Mouse (Mus musculus): ENCODE results near the gene Gatc.
"Not testable (repeated sequence)": the region's sequence is repeated elsewhere in the genome, so short reads cannot be mapped to it uniquely, and the experiment has no call there.

The Gatc gene

GRCm38 (mm10) chr5:115333626-115334025 is 7.4 kb downstream of the Gatc start:
- no peak for DNase-seq (ENCODE audit: extremely low spot score, low spot score)

GRCm38 (mm10) chr5:115330955-115331354 is 10.0 kb downstream of the Gatc start:
- DNase-seq (ENCODE audit: extremely low spot score, low spot score): no peak

DNA sequence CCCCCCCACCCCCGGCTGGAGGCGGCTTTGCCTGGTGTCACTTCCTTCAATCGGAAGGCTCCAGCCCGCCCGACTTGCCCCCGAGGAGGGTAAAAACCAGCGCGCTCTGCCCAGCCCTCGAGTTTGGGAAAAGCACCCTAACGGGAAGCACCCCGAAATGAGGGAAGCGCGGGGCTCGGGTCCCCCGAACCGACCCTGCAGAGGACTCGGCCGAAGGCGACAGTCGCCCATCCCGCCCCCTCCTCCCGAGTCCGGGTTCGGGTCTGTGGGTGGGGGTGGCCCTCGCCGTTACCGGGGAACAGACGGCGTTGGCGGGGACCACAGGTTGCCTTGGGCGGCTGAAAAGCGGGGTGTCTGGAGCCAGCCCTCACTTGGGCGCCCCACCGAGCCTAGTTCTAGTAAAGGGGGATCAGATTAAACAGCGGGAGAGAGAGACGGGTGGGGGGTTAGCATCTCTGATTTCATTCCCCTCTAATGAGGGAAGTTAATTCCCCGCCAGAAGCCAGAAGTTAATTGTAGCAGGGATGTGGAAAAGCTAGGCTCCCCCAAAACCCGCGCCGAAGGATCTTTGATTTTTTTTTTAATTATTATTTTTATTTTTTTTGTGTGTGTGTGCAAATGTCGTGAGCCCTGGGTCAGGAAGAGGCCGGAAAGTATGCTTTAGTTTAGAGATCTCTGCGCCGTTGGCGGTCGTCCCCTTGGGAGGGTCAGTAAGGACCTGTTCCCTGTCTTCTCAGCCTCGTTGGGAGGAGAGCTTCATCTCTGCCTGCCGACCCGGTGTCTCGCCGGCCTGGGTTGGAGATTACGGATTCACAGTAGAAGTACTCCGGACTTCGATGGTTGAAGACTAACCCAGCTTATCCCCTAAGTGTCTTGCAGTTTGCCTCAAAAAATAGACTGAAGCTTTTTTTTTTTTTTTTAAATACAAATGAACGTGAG is 13.1 kb downstream of the Gatc start:
- DNase-seq (ENCODE audit: extremely low spot score, low spot score): peak; percentile 63

DNA sequence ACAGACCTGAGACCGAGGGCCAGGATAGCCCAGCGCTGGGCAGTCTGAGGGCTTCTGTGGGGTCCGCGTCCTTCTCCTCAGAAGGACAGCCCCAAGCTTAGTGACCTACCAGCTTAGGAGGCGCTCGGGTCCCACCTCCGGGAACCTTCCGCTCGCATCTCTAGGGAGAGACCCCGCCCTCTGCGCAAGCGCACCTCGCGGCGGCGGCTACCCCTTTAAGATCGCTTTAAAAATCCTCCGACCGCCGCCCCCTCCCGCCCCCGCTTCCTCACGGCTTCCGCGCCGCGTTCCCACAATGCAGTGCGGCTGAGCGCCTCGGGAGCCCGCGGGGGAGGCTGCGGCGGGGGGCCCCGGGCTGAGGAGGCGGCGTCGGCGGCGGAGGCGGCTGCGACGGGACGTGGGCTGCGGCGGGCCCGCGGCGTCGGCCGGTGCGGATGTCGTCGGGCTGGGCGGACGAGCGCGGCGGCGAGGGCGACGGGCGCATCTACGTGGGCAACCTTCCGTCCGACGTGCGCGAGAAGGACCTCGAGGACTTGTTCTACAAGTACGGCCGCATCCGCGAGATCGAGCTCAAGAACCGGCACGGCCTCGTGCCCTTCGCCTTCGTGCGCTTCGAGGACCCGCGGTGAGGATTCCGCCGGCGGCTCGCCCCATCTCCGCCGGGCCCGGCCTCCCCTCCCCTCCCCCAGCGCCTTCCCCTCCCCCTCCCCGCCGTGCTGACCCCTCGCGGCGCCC is 13.9 kb downstream of the Gatc start, which contains the start of gene Srsf9:
Gene Srsf9, plus strand, starts transcription at position 303 of the 735 bp plus-strand sequence.
- peak; percentile 95 for DNase-seq (ENCODE audit: extremely low spot score, low spot score)

GRCm38 (mm10) chr5:115326256-115326831 is 14.6 kb downstream of the Gatc start:
- no peak for DNase-seq (ENCODE audit: extremely low spot score, low spot score)

DNA sequence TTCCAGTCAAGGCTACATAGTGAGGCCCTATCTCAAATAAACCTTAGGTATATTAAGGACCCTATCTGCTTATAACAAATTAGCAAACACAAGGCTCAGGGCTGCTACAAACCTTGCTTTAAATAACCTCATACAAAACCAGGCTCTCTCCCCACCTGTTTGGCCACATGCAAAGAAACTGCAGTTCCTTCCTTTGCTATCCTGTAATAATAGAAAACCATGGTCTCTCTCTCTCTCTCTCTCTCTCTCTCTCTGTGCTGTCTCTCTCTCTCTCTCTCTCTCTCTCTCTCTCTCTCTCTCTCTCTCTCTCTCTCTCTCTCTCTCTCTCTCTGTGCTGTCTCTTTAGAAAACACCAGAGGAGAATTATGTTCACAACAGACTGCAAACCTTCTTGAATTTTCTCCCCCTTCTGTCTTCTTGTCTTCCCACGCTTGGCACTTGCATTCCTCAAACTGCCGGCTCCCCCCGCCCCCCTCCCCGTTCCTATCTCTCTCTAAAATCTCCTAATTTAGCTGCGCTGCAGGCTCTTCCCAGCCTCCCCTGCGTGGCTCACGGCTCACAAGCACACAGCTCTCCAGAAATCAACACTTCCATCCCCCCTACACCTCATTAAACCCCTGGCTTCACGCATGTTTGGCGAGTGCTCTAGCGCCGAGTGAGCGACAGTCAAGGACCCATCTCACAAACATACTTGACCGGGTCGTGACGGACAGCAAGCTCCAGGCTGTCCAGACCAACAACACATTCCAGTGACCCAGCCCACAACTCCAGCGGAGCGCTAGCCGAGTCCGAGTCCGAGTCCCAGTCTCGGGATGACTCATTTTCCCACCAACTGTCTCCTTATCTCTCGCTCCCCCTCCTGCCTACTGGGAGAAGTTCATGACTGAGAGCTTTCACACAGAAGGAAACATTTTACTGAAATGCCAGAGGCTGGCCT is 21.7 kb downstream of the Gatc start:
- peak; percentile 79 for DNase-seq (ENCODE audit: extremely low spot score, low spot score)

DNA sequence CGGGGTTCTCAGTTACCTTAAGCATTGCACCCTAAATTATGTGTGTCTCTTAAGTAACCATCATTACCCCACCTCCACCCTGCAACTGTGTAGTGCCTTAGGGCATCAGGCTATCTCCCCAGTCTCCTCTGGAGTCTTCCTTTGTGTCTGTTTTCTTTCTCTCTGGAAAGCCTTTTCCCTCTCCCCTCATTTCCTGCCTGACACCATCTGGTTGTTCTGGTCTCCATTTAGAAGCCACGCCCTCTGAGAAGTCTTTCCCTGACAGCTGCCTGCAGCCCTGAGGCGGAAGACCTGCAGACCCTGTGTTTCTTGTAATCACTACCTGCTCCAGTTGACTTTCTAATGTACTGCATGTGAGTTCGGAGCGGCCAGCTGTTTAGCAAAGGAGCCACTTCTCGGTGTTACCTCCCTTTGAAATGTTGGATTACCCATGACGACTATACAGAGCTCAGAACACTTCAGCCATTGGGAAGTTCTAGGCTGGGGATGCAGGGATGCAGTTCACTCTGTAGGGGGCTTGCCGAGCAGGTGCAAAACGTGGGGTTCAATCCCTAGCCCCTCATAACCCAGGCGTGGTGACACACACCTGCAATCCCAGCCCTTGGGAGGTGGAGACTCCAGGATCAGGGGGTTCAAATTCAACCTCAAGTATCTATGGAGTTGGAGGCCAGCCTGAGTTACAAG is 23.2 kb downstream of the Gatc start:
- DNase-seq (ENCODE audit: extremely low spot score, low spot score): peak; percentile 55

DNA sequence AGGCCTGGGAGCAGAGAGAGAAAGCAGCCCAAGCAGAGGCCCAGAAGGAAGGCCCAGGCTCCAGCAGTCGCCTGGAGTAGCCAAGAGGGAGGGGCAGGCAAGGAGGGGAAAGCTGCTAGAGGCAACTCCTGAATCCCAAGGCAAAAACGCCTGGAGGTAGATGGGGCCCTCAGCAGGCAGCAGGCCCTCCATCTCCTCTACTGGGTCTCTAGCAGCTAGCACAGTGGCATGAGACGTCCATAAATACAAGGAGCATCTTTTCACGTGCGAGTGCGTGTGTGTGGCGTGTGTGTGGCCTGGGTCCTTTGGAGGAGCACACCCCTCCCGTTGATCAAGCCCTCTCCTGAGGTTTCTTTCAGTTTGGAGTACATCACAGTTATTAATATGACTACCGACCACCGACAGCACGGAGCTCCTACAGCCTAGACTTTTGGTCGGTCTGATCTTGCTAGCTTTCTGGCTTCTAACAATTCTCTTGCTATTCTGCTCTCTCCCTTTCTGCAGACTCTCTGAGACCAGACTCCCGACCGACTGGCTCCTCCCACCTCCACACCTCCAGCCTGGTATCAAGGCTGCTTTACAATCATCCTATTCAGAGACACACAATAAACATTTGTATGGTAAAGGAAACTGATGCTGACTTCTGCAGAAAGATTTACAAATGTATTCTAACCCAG is 23.9 kb downstream of the Gatc start:
- peak; percentile 50 for DNase-seq (ENCODE audit: extremely low spot score, low spot score)

GRCm38 (mm10) chr5:115313668-115313943 is 27.4 kb downstream of the Gatc start:
- no peak for DNase-seq (ENCODE audit: extremely low spot score, low spot score)

DNA sequence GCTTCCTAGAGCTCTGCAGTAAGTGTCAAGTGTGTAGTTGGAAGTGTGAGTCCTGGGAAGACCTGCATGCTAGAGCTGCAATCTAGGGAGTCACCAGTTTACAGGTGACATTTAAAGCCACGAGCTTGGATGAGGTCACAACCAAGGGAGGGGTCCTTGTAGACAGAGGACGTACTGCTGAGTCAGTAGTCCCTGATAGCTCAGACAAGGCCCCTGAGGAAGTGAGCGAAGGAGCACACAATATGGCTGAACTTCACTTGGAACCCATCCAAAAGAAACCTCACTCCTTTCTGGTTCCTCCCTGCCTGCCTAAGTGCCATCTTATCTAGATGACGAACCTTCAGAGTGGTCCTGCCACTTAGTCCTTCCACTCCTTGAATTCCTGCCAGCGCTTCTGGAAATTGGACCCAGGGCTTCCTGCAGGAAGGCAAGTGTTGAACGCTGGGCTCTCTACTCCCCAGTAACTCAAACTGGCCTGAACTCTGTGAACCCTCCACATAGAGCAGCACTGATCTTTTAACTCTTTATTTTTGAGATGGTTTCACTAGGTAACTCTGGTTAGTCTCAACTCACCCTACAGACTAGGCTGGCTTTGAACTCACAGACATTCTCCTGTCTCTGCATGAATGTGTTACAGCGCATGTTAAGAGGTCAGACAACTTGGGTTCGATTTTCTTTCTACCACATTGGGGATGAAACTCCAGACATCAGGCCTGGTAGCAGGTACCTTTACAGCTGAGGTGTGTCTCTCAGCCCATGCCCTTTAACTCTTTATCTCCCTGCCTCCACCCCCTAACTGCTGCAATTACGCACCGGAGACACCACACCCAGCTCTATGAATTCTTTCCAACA is 27.9 kb downstream of the Gatc start:
- DNase-seq (ENCODE audit: extremely low spot score, low spot score): no peak

- DNase-seq (ENCODE audit: extremely low spot score, low spot score): no peak
Measured at GRCm38 (mm10) chr5:115312354-115312753, 28.6 kb downstream of the Gatc start.

GRCm38 (mm10) chr5:115302190-115302589 is 38.8 kb downstream of the Gatc start:
- not testable (repeated sequence) for DNase-seq (ENCODE audit: extremely low spot score, low spot score)

DNA sequence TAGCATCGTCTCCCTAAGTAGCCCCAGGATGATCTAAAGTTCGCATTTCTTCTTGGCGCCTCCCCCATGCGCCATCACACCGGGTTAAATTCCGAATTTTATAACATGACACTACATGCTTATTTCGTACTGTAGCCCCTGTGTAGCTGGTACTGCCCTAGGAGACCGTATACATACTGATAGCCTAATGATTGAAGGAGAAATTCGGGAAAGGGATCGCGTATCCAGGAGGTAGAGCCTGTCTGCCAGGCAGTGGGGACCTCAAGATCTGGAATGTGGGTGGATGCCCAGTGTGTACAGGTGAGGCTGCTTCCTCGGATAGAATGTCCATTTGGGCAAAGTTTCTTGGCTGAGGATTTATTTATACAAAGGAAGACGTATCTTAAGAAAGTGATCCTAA is 39.4 kb downstream of the Gatc start:
- DNase-seq (ENCODE audit: extremely low spot score, low spot score): no peak

DNA sequence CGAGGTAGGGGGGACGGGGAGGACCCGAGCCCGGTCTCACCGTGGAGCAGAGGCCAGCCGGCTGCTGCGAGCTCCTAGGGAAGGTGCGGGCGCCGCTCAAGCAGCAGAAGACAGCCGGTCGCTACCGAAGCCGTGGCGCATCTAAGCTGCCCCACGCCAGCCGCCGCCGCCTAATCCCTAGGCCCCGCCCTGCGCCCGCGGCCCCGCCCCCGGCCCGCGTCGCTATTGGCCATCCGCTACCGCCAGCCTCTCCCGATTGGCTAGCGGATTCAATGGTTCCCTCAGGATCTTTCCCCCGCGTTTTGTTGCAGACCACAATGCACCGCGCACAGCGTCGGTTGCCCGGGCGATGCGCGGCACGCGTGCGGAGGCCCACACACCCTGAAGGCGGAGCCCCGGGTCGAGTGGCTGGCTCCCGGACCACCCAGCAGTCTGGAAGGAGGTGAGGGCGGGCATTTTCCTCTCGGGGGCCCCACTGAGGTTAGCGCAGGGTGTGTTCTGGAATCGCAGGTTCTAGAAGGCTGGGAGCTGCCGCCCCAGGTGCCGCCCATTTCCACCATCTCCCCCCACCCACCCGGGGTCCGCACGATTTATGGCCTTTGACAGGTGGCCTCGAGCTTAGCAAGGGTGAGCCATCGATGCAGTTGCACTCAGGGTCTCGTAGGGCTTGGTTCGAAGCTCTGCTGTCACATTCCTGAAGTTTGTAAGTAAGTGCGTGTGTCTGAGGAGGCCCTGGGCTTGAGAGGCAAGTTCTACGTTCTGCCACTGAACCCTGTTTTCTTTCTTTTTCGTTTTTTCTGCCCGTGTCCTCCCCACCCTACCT is 40.0 kb downstream of the Gatc start, which contains the start of gene Dynll1:
Gene Dynll1, minus strand, starts transcription at position 208 of the 823 bp plus-strand sequence.
- DNase-seq (ENCODE audit: extremely low spot score, low spot score): peak; percentile 100

- no peak for DNase-seq (ENCODE audit: extremely low spot score, low spot score)
Measured at GRCm38 (mm10) chr5:115300035-115300744, 40.8 kb downstream of the Gatc start.

DNA sequence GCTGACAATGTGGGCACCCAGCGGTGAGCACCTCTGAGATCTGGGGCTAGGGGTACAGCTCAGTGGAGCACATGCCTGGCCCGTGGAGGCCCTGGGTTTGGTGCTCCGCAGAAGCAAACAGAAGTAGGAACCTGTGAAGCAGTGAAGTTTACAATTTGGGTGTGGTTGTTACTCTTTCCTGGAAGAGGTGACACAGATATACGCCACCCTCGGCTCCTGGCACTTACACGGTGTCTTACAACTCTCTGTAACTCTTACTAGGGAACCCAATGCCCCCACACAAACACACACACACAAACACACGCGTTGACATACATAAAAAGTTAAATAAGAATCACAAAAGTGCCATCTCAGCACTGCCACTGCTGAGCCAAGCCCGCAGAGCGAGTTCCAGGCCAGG is 44.6 kb downstream of the Gatc start:
- no peak for DNase-seq (ENCODE audit: extremely low spot score, low spot score)

DNA sequence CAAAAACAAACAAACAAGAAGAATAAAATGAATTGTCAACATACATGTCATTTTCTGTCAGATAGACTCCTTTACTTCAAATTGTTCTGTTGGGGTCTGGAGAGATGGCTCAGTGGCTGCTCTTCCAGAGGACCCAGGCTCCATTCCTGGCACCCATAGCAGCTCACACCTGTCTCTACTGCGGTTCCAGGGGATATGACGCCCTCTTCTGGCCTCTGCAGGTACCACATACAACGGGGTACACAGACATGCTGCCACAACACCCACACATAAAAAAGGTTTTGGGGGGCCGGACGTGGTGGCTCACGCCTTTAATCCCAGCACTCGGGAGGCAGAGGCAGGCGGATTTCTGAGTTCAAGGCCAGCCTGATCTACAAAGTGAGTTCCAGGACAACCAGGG is 46.8 kb downstream of the Gatc start:
- DNase-seq (ENCODE audit: extremely low spot score, low spot score): no peak
